Mouse (Mus musculus) neural tube, embryonic 13.5 days (tissue): Measurements from ENCODE around the gene Lemd2. TPM values are rescaled to one million over a fixed set of nuclear protein-coding genes. Genes with fewer than 3 reads are reported as not detected.
"Not testable (repeated sequence)": the region's sequence is repeated elsewhere in the genome, so short reads cannot be mapped to it uniquely, and the experiment has no call there.

ENCODE experiments used
- ATAC-seq: fragments of 200-750 bp; cut with Nextera tagmentation; 2 replicates; pipeline ENCODE4 v1.8.0; 2017; ENCODE audit warnings: low read depth, mild to moderate bottlenecking, moderate TSS enrichment, moderate library complexity
- H3K27ac ChIP-seq: fragments of 300-500 bp; sonication (generic); replicated peaks from 2 replicates; pipeline ENCODE4 v1.5.1; 2015; ENCODE audit warnings: moderate library complexity, mild to moderate bottlenecking, inconsistent platforms
- H3K27me3 ChIP-seq: fragments of 300-500 bp; sonication (generic); 2 replicates; pipeline ENCODE4 v1.6.1; 2015; ENCODE audit warnings: mild to moderate bottlenecking, inconsistent platforms
- H3K36me3 ChIP-seq: fragments of 300-500 bp; sonication (generic); 2 replicates; pipeline ENCODE4 v1.6.1; 2015; ENCODE audit warnings: mild to moderate bottlenecking, inconsistent platforms
- H3K4me1 ChIP-seq: fragments of 300-500 bp; sonication (generic); replicated peaks from 2 replicates; pipeline ENCODE4 v1.6.1; 2015; ENCODE audit warnings: inconsistent platforms
- H3K4me2 ChIP-seq: fragments of 300-500 bp; sonication (generic); 2 replicates; pipeline ENCODE4 v1.6.1; 2015; ENCODE audit warnings: inconsistent platforms, mild to moderate bottlenecking, moderate library complexity
- H3K4me3 ChIP-seq: fragments of 300-500 bp; sonication (generic); 2 replicates; pipeline ENCODE4 v1.5.1; 2015; ENCODE audit warnings: mild to moderate bottlenecking, inconsistent platforms
- H3K9ac ChIP-seq: fragments of 300-500 bp; sonication (generic); 2 replicates; pipeline ENCODE4 v1.6.1; 2015; ENCODE audit warnings: moderate library complexity, mild to moderate bottlenecking, inconsistent platforms
- H3K9me3 ChIP-seq: fragments of 300-500 bp; sonication (generic); 2 replicates; pipeline ENCODE4 v1.6.1; 2016; ENCODE audit warnings: inconsistent platforms
- WGBS: fragments of 180-500 bp; shearing (Covaris S2); methylation state at CpG from one replicate; pipeline ENCODE4 v1.1.7; 2015; 5-methylcytosine and 5-hydroxymethylcytosine counted together
- polyA plus RNA-seq: library from polyadenylated mRNA; unstranded; fragments of >200 nt; fragmentation: Nextera tagmentation; extraction: Ambion mirVana; gene quantifications from 2 replicates; pipeline ENCODE4 v1.2.1, GENCODE M21; 2015

Lemd2 gene
- polyA plus RNA-seq, 1 experiment from 2014 or later = 18.6 TPM

DNA sequence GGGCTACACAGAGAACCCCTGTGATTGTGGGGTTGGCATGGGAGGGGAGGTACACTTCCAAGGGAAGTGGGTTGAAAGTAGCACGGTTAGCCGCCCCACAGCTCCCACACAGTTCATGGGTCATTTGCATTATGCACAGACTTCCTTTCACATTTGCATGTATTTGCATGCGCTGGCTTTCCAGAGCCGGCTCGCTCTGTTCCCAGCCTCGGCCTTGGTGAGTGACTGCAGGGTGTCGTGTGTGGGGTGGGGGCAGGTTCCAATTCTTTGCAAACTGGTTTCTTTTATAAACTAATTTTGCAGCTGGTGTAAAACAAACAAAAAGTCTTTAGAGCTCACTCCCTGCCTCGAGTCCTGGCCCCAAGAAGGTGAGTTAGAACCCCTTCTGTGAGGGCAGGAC lies 34.4 kb upstream of the Lemd2 start:
- ATAC-seq = no peak
- no peak overlapping the region for H3K4me2 ChIP-seq
- 21% methylated on average over 8 of the region's 8 CpGs for WGBS

DNA sequence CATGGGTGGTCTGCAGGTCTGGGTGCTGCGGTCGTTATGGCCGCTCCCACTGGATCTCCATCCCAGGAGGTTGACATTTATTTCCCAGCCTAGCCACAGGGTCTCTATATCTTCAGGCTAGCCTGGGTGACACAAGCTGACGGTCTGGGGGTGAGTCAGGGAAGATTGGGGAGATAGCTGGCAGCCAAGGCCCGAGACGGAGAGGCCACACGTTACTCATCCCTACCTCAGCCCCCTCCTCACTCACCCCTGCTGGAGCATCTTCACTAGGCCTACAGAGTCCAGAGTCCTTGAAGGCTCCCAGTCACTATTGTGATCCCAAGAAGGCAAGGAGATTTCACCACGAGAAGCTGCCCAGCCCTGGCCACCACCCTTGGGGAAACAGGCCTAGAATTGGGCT lies 33.5 kb upstream of the Lemd2 start:
- H3K27ac ChIP-seq = no peak overlapping the region
- 84% methylated on average over 8 of the region's 8 CpGs for WGBS
- H3K9me3 ChIP-seq = no peaks in the 10 kb centered on the region
- H3K4me2 ChIP-seq = no peak overlapping the region
- H3K9ac ChIP-seq = no peak overlapping the region
- peaks cover 36% of the 10 kb centered on the region for H3K4me1 ChIP-seq
- H3K27me3 ChIP-seq = no peaks in the 10 kb centered on the region
- ATAC-seq = no peak
- no peaks in the 10 kb centered on the region for H3K36me3 ChIP-seq
- no peak overlapping the region for H3K4me3 ChIP-seq

More for the DNA sequence above, 34.4 kb upstream of the Lemd2 start:
- H3K4me1 ChIP-seq = peaks cover 35% of the 10 kb centered on the region
- no peaks in the 10 kb centered on the region for H3K36me3 ChIP-seq
- no peak overlapping the region for H3K4me3 ChIP-seq
- no peaks in the 10 kb centered on the region for H3K9me3 ChIP-seq
- H3K27me3 ChIP-seq = no peaks in the 10 kb centered on the region
- no peak overlapping the region for H3K9ac ChIP-seq
- no peak overlapping the region for H3K27ac ChIP-seq

DNA sequence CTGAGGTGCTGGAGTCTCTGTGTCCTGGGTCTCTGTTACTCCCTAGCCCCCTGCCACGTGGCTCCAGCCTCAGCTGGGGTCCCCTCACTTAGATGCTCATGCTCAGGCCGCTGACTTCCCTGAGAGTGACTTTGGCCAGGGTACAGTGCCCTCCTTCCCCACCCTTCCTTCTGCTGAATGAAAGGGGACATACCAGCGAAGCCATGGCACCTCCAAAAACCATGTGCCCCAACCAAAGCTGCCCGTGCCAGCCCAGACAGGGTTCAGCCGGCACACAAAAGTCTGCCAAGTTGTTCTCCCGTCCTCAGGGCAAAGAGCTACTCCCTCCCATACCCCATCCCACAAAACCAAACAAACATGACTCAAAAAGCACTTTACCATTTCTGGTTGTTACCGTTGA lies 29.0 kb upstream of the Lemd2 start:
- WGBS = 75% methylated on average over 7 of the region's 7 CpGs
- ATAC-seq = no peak
- Histone ChIP-seq H3K4me2 (no peak overlapping the region), H3K27ac (no peak overlapping the region), H3K27me3 (0 out of 2 replicates have a peak, but pooled peaks cover 4% of the 10 kb centered on the region), H3K4me1 (peaks cover 29% of the 10 kb centered on the region), H3K9me3 (no peaks in the 10 kb centered on the region), H3K9ac (no peak overlapping the region), H3K36me3 (no peaks in the 10 kb centered on the region), H3K4me3 (no peak overlapping the region)

DNA sequence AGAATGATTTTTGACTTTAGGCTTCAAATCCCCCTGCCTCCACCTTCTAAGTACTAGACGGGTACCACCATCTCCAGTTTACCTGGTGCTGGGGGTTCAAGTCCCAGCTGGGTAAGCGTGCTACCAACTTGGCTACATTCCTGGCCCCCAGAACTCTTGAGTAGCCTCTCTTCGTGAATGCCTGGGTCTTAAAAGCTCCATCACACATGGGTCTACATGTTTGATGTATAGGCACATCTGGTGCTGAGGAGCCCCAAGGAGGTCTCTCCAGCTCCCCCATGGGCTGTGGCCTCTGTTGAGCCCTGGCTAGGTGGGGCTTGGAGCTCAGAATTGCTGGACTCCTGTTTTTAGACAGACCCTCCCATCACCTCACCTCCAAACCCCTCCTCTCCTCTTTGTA lies 27.9 kb upstream of the Lemd2 start:
- Histone ChIP-seq H3K9ac (no peak overlapping the region), H3K27me3 (0 out of 2 replicates have a peak, but pooled peaks cover 4% of the 10 kb centered on the region), H3K4me2 (no peak overlapping the region), H3K36me3 (no peaks in the 10 kb centered on the region), H3K27ac (no peak overlapping the region), H3K9me3 (no peaks in the 10 kb centered on the region), H3K4me1 (peaks cover 41% of the 10 kb centered on the region), H3K4me3 (no peak overlapping the region)
- WGBS = 83% methylated on average over 3 of the region's 3 CpGs
- no peak for ATAC-seq

DNA sequence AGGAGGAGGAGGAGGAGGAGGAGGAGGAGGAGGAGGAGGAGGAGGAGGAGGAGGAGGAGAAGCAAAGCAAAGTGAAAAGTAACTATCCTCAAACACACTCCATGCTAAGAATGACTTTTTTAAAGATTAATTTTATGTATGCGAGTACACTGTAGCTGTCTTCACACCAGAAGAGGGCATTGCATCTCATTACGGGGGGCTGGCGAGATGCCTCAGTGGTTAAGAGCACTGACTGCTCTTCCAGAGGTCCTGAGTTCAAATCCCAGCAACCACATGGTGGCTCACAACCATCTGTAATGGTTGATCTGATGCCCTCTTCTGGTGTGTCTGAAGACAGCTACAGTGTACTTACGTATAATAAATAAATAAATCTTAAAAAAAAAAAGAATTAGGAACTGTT lies 27.3 kb upstream of the Lemd2 start:
- H3K36me3 ChIP-seq, H3K27ac ChIP-seq, H3K9ac ChIP-seq, H3K27me3 ChIP-seq, H3K4me2 ChIP-seq, ATAC-seq, H3K9me3 ChIP-seq, H3K4me3 ChIP-seq: not testable (repeated sequence)
- WGBS = 96% methylated on average over 4 of the region's 4 CpGs
- peaks cover 46% of the 10 kb centered on the region for H3K4me1 ChIP-seq

DNA sequence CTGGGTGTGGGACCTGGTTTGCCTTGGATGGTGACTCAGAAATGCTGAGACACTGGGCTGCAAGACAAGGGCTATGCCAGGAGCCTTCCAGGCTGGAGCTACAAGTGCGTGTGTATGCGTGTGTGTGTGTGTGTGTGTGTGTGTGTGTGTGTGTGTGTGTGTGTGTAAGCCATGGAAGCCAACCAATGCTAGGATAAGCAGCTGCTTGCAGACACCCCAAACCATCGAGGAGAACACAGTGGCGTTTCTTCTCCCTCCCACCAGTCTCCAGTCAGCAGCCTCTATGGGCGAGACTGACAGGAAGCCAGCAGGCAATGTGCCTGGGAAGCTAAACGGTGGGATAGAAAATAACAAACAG lies 26.9 kb upstream of the Lemd2 start:
- Histone ChIP-seq H3K27ac (no peak overlapping the region), H3K36me3 (no peaks in the 10 kb centered on the region), H3K9ac (no peak overlapping the region), H3K4me2 (no peak overlapping the region), H3K9me3 (no peaks in the 10 kb centered on the region), H3K4me1 (peaks cover 51% of the 10 kb centered on the region), H3K4me3 (no peak overlapping the region), H3K27me3 (0 out of 2 replicates have a peak, but pooled peaks cover 4% of the 10 kb centered on the region)
- 76% methylated on average over 6 of the region's 6 CpGs for WGBS
- ATAC-seq = no peak

GRCm38 (mm10) chr17:27230455-27231145 lies 26.3 kb upstream of the Lemd2 start:
- WGBS = 57% methylated on average over 8 of the region's 8 CpGs
- no peak overlapping the region for H3K4me2 ChIP-seq
- no peaks in the 10 kb centered on the region for H3K9me3 ChIP-seq
- H3K27me3 ChIP-seq = 0 out of 2 replicates have a peak, but pooled peaks cover 4% of the 10 kb centered on the region
- 0 out of 2 replicates have a peak overlapping the region, but pooled peaks have one; percentile 12 for H3K9ac ChIP-seq
- ATAC-seq = no peak
- no peak overlapping the region for H3K27ac ChIP-seq
- no peaks in the 10 kb centered on the region for H3K36me3 ChIP-seq
- H3K4me3 ChIP-seq = no peak overlapping the region
- H3K4me1 ChIP-seq = peaks cover 56% of the 10 kb centered on the region

DNA sequence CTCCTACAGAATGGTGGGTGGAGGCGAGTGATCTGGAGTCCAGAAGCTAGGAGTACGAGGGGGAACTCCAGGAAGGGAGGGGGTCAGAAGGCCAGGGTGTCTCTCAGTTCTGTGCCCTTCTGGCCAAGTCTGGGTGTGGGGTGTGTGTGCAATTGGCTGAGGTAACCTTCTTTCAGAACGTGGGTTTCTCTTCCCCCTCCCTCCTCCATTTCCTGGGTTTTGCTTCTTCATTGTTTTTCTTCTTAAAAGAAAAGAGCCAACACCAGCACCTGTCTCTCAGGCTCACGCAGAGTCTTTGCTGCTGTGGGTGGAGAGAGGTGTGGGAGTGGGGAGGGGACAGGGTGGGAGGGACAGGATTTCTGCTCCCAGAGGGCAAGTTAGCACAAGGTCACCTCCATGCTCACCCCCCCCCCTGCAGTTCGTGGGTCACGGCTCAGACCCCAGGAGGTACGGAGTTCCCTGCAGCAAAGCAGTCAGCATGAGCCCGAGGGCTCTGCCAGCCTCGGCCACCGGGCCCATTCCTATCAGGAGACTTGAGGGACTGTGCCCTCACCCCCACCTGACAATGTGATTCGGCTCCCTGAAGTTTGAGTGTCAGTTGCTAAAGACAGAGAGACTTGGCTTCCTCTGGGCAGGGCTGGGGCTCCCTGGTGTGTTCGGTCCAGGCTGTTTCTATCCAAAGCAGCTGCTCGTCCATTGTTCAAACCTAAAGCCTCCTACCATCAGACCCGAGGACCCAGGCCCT lies 25.6 kb upstream of the Lemd2 start:
- Histone ChIP-seq H3K36me3 (no peaks in the 10 kb centered on the region), H3K4me2 (no peak overlapping the region), H3K4me1 (peaks cover 64% of the 10 kb centered on the region), H3K9ac (0 out of 2 replicates have a peak overlapping the region, but pooled peaks have one; percentile 12), H3K4me3 (no peak overlapping the region), H3K9me3 (no peaks in the 10 kb centered on the region), H3K27me3 (0 out of 2 replicates have a peak, but pooled peaks cover 4% of the 10 kb centered on the region), H3K27ac (no peak overlapping the region)
- no peak for ATAC-seq
- WGBS = 24% methylated on average over 14 of the region's 14 CpGs

GRCm38 (mm10) chr17:27228216-27228915 lies 24.1 kb upstream of the Lemd2 start:
- 0 out of 2 replicates have a peak, but pooled peaks cover 4% of the 10 kb centered on the region for H3K27me3 ChIP-seq
- 11% methylated on average over 11 of the region's 11 CpGs for WGBS
- no peaks in the 10 kb centered on the region for H3K9me3 ChIP-seq
- peak; percentile 62 for ATAC-seq
- no peak overlapping the region for H3K9ac ChIP-seq
- H3K36me3 ChIP-seq = no peaks in the 10 kb centered on the region
- H3K4me3 ChIP-seq = no peak overlapping the region
- H3K27ac ChIP-seq = peak overlapping the region; percentile 62
- H3K4me1 ChIP-seq = peaks cover 70% of the 10 kb centered on the region
- H3K4me2 ChIP-seq = no peak overlapping the region

DNA sequence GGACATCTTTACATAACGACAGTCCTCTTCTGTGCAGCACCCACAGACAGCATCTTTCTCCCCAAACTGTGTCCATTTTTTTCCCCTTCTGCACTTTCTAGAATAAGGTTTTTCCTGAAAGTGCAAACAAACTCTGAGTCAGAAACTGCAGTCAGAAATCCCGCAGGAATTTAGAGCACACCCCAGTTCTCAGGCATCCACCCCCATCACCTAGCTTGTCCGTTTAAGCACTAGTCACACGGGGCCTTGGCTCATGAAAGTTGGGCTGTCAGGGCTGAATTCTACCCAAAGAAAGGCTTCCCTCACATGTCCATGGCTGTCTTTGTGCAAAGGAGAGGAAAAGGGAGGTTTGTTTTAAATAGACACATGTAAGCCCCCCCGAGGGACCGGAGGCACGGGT lies 23.0 kb upstream of the Lemd2 start:
- no peak overlapping the region for H3K9ac ChIP-seq
- peaks cover 63% of the 10 kb centered on the region for H3K4me1 ChIP-seq
- WGBS = 66% methylated on average over 7 of the region's 7 CpGs
- H3K27me3 ChIP-seq = 0 out of 2 replicates have a peak, but pooled peaks cover 4% of the 10 kb centered on the region
- H3K9me3 ChIP-seq = no peaks in the 10 kb centered on the region
- H3K36me3 ChIP-seq = no peaks in the 10 kb centered on the region
- no peak for ATAC-seq
- no peak overlapping the region for H3K4me2 ChIP-seq
- no peak overlapping the region for H3K27ac ChIP-seq
- no peak overlapping the region for H3K4me3 ChIP-seq

DNA sequence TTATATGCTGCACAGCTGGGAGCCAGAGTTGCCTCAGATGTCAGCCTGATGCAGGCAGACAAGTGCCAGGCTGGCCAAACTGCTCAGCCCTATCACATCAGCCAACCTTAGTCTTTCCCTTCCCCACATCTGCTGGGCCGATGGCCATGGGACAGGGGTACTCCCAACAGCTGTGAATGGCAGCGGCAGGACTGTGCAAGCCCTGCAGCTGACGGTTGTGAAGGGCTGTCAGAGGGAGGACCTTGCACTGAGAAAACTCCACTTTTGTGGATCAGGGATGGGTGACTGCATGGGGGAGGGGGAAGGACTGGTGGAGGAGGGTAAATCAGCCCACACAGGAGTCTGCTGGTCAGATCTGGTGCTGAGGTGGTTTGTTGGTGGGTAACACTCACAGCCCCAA lies 22.4 kb upstream of the Lemd2 start:
- H3K4me3 ChIP-seq = no peak overlapping the region
- 52% methylated on average over 3 of the region's 3 CpGs for WGBS
- ATAC-seq = no peak
- H3K27ac ChIP-seq = no peak overlapping the region
- peaks cover 63% of the 10 kb centered on the region for H3K4me1 ChIP-seq
- 0 out of 2 replicates have a peak, but pooled peaks cover 4% of the 10 kb centered on the region for H3K27me3 ChIP-seq
- H3K4me2 ChIP-seq = no peak overlapping the region
- H3K9me3 ChIP-seq = no peaks in the 10 kb centered on the region
- no peak overlapping the region for H3K9ac ChIP-seq
- H3K36me3 ChIP-seq = no peaks in the 10 kb centered on the region

GRCm38 (mm10) chr17:27225801-27226200 lies 21.5 kb upstream of the Lemd2 start:
- peaks cover 63% of the 10 kb centered on the region for H3K4me1 ChIP-seq
- 29% methylated on average over 10 of the region's 10 CpGs for WGBS
- no peaks in the 10 kb centered on the region for H3K36me3 ChIP-seq
- ATAC-seq = no peak
- no peak overlapping the region for H3K4me3 ChIP-seq
- H3K27ac ChIP-seq = no peak overlapping the region
- no peak overlapping the region for H3K9ac ChIP-seq
- 0 out of 2 replicates have a peak, but pooled peaks cover 4% of the 10 kb centered on the region for H3K27me3 ChIP-seq
- no peak overlapping the region for H3K4me2 ChIP-seq
- H3K9me3 ChIP-seq = no peaks in the 10 kb centered on the region
